Mouse (Mus musculus) kidney, postnatal 14 days (tissue): Measurements from ENCODE around the gene Lrrc27.

Experiments used
- DNase-seq: peaks from one replicate; pipeline ENCODE4 v3.0.0; 2022; ENCODE audit warnings: mixed read lengths

Lrrc27 gene

GRCm38 (mm10) chr7:139246931-139247880 lies 34.4 kb downstream of the Lrrc27 start:
- peak; percentile 66 for DNase-seq

GRCm38 (mm10) chr7:139247881-139248614 lies 35.3 kb downstream of the Lrrc27 start, which contains the start of gene Pwwp2b:
Gene Pwwp2b, plus strand, starts transcription at chr7:139248482.
- peak; percentile 91 for DNase-seq

GRCm38 (mm10) chr7:139248615-139249405 lies 36.0 kb downstream of the Lrrc27 start:
- DNase-seq = no peak

- DNase-seq = no peak
Observed at GRCm38 (mm10) chr7:139249406-139250210, 36.8 kb downstream of the Lrrc27 start.

- peak; percentile 87 for DNase-seq
Observed at GRCm38 (mm10) chr7:139251881-139252301, 39.1 kb downstream of the Lrrc27 start.

- DNase-seq = no peak
Observed at GRCm38 (mm10) chr7:139252566-139252965, 39.8 kb downstream of the Lrrc27 start.

- DNase-seq = no peak
Observed at GRCm38 (mm10) chr7:139252986-139253385, 40.2 kb downstream of the Lrrc27 start.

- DNase-seq = no peak
Observed at GRCm38 (mm10) chr7:139253462-139253861, 40.7 kb downstream of the Lrrc27 start.

- DNase-seq = no peak
Observed at GRCm38 (mm10) chr7:139254626-139255025, 41.8 kb downstream of the Lrrc27 start.

GRCm38 (mm10) chr7:139257752-139258542 lies 45.2 kb downstream of the Lrrc27 start:
- peak; percentile 78 for DNase-seq

GRCm38 (mm10) chr7:139264337-139264736 lies 51.5 kb downstream of the Lrrc27 start:
- no peak for DNase-seq

GRCm38 (mm10) chr7:139265634-139266033 lies 52.8 kb downstream of the Lrrc27 start:
- no peak for DNase-seq

- DNase-seq = no peak
Observed at GRCm38 (mm10) chr7:139266431-139266830, 53.6 kb downstream of the Lrrc27 start.

GRCm38 (mm10) chr7:139266886-139267870 lies 54.4 kb downstream of the Lrrc27 start:
- no peak for DNase-seq

GRCm38 (mm10) chr7:139270738-139271137 lies 58.0 kb downstream of the Lrrc27 start:
- DNase-seq = no peak

GRCm38 (mm10) chr7:139271871-139272270 lies 59.1 kb downstream of the Lrrc27 start:
- no peak for DNase-seq

- peak; percentile 61 for DNase-seq
Observed at GRCm38 (mm10) chr7:139272639-139273396, 60.0 kb downstream of the Lrrc27 start.

GRCm38 (mm10) chr7:139273397-139273719 lies 60.6 kb downstream of the Lrrc27 start:
- peak; percentile 71 for DNase-seq

GRCm38 (mm10) chr7:139275586-139275985 lies 62.8 kb downstream of the Lrrc27 start:
- no peak for DNase-seq
